Mouse (Mus musculus): ENCODE data around the gene Ube2d3. TPM values are rescaled to one million over a fixed set of nuclear protein-coding genes. Genes with fewer than 3 reads are reported as not detected.
A peak's percentile ranks its signal among the peaks of the same experiment; 100 is the strongest.

The Ube2d3 gene
- total and polyA plus RNA-seq, 3 experiments, result 590 to 1,803 (median 1,178) TPM

DNA sequence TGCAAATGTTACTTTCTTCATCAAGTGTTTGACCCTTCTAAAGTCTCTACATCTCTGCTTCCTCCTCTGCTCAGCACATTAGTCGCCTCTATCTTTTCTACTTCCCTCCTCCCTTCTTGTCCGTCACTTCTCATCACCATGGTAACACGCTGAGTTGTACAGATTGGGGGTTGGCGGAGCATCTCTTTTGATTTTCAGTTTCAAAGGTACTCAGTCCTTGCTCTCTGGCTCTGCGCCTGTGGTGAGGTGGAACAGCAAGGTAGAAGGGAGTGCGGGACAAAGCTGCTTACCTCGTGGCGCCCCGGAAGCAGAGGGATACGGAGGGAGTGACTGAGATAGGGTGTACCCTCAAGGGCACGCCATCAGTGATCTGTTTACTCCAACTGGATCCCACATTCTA is 75.3 kb downstream of the Ube2d3 start:
- Histone ChIP-seq H3K27me3 (replicated peaks) (no peaks in the 10 kb centered on the region), H3K4me3 (replicated peaks in 1 of 3; ENCODE audit: low read depth in 2 of 3, low read length in 2 of 3, poor library complexity in 1 of 3) (no peak overlapping the region), H3K27ac (ENCODE audit: insufficient read depth, low read depth) (no peak overlapping the region), H3K36me3 (replicated peaks in 1 of 2; ENCODE audit: control insufficient read depth in 1 of 2, insufficient read depth in 1 of 2, low read length in 1 of 2) (peaks cover 22 to 61% of the 10 kb centered on the region in 2 experiments), H3K9me3 (replicated peaks; ENCODE audit: low read length) (no peaks in the 10 kb centered on the region), H3K4me2 (ENCODE audit: insufficient read depth, low read depth, poor library complexity, severe bottlenecking) (no peak overlapping the region), H3K9ac (ENCODE audit: insufficient read depth, low read depth) (no peak overlapping the region), H3K79me2 (replicated peaks; ENCODE audit: control insufficient read depth, extremely low read depth, insufficient read depth, poor library complexity, severe bottlenecking) (no peaks in the 10 kb centered on the region), H3K4me1 (ENCODE audit: control insufficient read depth in 1 of 2, insufficient read depth in 2 of 2) (peaks cover 9 to 34% of the 10 kb centered on the region in 2 experiments)
- no peak for TF ChIP-seq NELFE (IDR thresholded peaks at IDR 0.05; ENCODE audit: low read depth, low read length)
- TF ChIP-seq POLR2AphosphoS2 (IDR thresholded peaks at IDR 0.05; ENCODE audit: low read depth, low read length), result no peak
- no peak for TF ChIP-seq RCOR1 (conservative IDR thresholded peaks at IDR 0.05; ENCODE audit: low read depth, low read length)
- TF ChIP-seq ZKSCAN1 (IDR thresholded peaks at IDR 0.05; ENCODE audit: borderline replicate concordance, low read depth, low read length), result no peak
- TF ChIP-seq ZMIZ1 (IDR thresholded peaks at IDR 0.05; ENCODE audit: low read depth, low read length), result no peak
- no peak for TF ChIP-seq USF2 (conservative IDR thresholded peaks at IDR 0.05; ENCODE audit: low read depth, low read length)
- TF ChIP-seq HCFC1 (IDR thresholded peaks at IDR 0.05; ENCODE audit: low read depth, low read length), result no peak
- DNase-seq (ENCODE audit: extremely low read depth), result peak; percentile 56
- dilution Hi-C loops (cut with MboI; ENCODE audit: extremely low pct_ligation_motif_present, extremely low pct_unique_long_range_greater_than_20kb, low sequenced_read_pairs), result no loop called here
- in situ Hi-C loops (cut with MboI; ENCODE audit: low pct_ligation_motif_present, low pct_unique_long_range_greater_than_20kb, low sequenced_read_pairs), result no loop called here

GRCm38 (mm10) chr3:135513800-135514425 is 76.0 kb downstream of the Ube2d3 start:
- H3K79me2 ChIP-seq (replicated peaks; ENCODE audit: control insufficient read depth, extremely low read depth, insufficient read depth, poor library complexity, severe bottlenecking), result no peaks in the 10 kb centered on the region
- no peaks in the 10 kb centered on the region for H3K9me3 ChIP-seq (replicated peaks; ENCODE audit: low read length)
- H3K9ac ChIP-seq (ENCODE audit: insufficient read depth, low read depth), result no peak overlapping the region
- in situ Hi-C loops (cut with MboI; ENCODE audit: low pct_ligation_motif_present, low pct_unique_long_range_greater_than_20kb, low sequenced_read_pairs), result no loop called here
- dilution Hi-C loops (cut with MboI; ENCODE audit: extremely low pct_ligation_motif_present, extremely low pct_unique_long_range_greater_than_20kb, low sequenced_read_pairs), result no loop called here
- no peak overlapping the region for H3K27ac ChIP-seq (ENCODE audit: insufficient read depth, low read depth)
- TF ChIP-seq ZNF384 (IDR thresholded peaks at IDR 0.05; ENCODE audit: low read depth, low read length) (no peak), POLR2AphosphoS2 (IDR thresholded peaks at IDR 0.05; ENCODE audit: low read depth, low read length) (no peak), E2F4 (IDR thresholded peaks at IDR 0.05; ENCODE audit: insufficient replicate concordance, low read depth, low read length) (no peak), USF1 (IDR thresholded peaks at IDR 0.05; ENCODE audit: low read depth, low read length) (no peak), JUND (conservative IDR thresholded peaks at IDR 0.05; ENCODE audit: low read depth, low read length) (no peak), MAFK (IDR thresholded peaks at IDR 0.05; ENCODE audit: insufficient replicate concordance, low read length) (no peak), JUN (IDR thresholded peaks at IDR 0.05; ENCODE audit: insufficient read depth, low read depth, low read length) (no peak), EP300 (IDR thresholded peaks at IDR 0.05; ENCODE audit: low read length) (no peak), RAD21 (IDR thresholded peaks at IDR 0.05; ENCODE audit: low read depth, low read length) (no peak), SIN3A (IDR thresholded peaks at IDR 0.05; ENCODE audit: low read length) (no peak), CHD2 (IDR thresholded peaks at IDR 0.05; ENCODE audit: low read length) (no peak), NELFE (IDR thresholded peaks at IDR 0.05; ENCODE audit: low read depth, low read length) (no peak)
- H3K27me3 ChIP-seq (replicated peaks), result no peaks in the 10 kb centered on the region
- no peak for DNase-seq (ENCODE audit: extremely low read depth)
- peaks cover 22 to 63% of the 10 kb centered on the region in 2 experiments for H3K36me3 ChIP-seq (replicated peaks in 1 of 2; ENCODE audit: control insufficient read depth in 1 of 2, insufficient read depth in 1 of 2, low read length in 1 of 2)
- H3K4me1 ChIP-seq (ENCODE audit: control insufficient read depth in 1 of 2, insufficient read depth in 2 of 2), result peaks cover 9 to 34% of the 10 kb centered on the region in 2 experiments
- no peak overlapping the region for H3K4me3 ChIP-seq (replicated peaks in 1 of 3; ENCODE audit: low read depth in 2 of 3, low read length in 2 of 3, poor library complexity in 1 of 3)
- H3K4me2 ChIP-seq (ENCODE audit: insufficient read depth, low read depth, poor library complexity, severe bottlenecking), result no peak overlapping the region
